Mouse (Mus musculus): Measurements from ENCODE around the gene Mcam. TPM values are rescaled to one million over a fixed set of nuclear protein-coding genes. Genes with fewer than 3 reads are reported as not detected.

Gene Mcam
- 23.9 TPM for polyA plus RNA-seq (2014; fragmentation: Illumina TruSeq; extraction: RNeasy Lipid Tissue Mini Kit (QIAGEN cat#74804))

GRCm38 (mm10) chr9:44134101-44134850 is at the start of gene Mcam:
TSS of gene Mcam (plus strand) at chr9:44134469.

GRCm38 (mm10) chr9:44101490-44101889 is 32.8 kb upstream of the Mcam start, which contains the start of gene Mfrp:
TSS of gene Mfrp (plus strand) at chr9:44101729.

GRCm38 (mm10) chr9:44107110-44107509 is 27.2 kb upstream of the Mcam start, which contains the start of gene C1qtnf5:
TSS of gene C1qtnf5 (plus strand) at chr9:44107245.

DNA sequence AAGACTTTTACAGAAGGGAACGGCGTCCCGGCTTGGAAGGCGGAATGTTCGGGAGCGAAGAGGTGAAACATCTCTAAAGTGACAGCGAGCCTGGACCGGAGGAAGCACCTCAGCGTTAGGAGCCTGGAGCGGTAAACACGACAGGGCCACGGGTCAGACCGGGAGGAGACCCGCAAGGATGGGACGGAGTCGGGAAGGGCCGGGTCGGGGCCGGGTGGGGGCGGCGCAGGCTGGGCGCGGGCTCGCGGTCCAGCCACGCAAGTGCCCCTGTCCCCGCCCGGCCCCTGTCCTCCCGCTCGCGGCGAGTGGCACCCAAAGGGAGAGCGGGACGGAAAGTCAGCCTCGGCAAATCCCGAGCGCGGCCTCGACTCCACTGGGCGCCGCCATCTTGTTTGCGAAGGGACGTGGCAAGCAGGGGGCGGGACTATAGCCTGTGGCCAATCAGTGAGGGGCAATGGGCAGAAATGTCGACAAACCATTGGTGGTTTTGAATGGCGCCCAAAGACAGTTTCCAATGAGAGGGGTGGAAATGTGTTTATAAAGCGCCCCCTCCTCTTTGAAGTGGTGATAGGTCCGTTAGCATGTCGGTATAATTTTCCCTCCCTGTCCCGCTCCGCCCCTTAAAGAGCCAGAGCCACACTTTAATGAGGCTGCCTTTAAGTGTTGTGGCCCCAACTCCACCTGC is 21.0 kb upstream of the Mcam start, which contains the start of the genes Gm49380 and Rnf26:
Gm49380 (minus strand) TSS at position 396 of the 685 bp plus-strand sequence.
Rnf26 (minus strand) TSS at position 413 of the 685 bp plus-strand sequence.

Other genes starting within 250 kb of the Mcam start
- 1.9 TPM for gene Thy1, start 91.1 kb upstream of the Mcam start, polyA plus RNA-seq (2014; fragmentation: Illumina TruSeq; extraction: RNeasy Lipid Tissue Mini Kit (QIAGEN cat#74804))
- 3.1 TPM for gene Usp2, start 67.4 kb upstream of the Mcam start, polyA plus RNA-seq (2014; fragmentation: Illumina TruSeq; extraction: RNeasy Lipid Tissue Mini Kit (QIAGEN cat#74804))
- gene Mfrp, start 32.7 kb upstream of the Mcam start, polyA plus RNA-seq (2014; fragmentation: Illumina TruSeq; extraction: RNeasy Lipid Tissue Mini Kit (QIAGEN cat#74804)), result not detected
- gene C1qtnf5, start 27.2 kb upstream of the Mcam start, polyA plus RNA-seq (2014; fragmentation: Illumina TruSeq; extraction: RNeasy Lipid Tissue Mini Kit (QIAGEN cat#74804)), result not detected
- gene Gm49380, start 21.0 kb upstream of the Mcam start, polyA plus RNA-seq (2014; fragmentation: Illumina TruSeq; extraction: RNeasy Lipid Tissue Mini Kit (QIAGEN cat#74804)), result 0.43 TPM
- 1.1 TPM for gene Rnf26, start 21.0 kb upstream of the Mcam start, polyA plus RNA-seq (2014; fragmentation: Illumina TruSeq; extraction: RNeasy Lipid Tissue Mini Kit (QIAGEN cat#74804))
- 36.8 TPM for gene Cbl, start 99.6 kb downstream of the Mcam start, polyA plus RNA-seq (2014; fragmentation: Illumina TruSeq; extraction: RNeasy Lipid Tissue Mini Kit (QIAGEN cat#74804))
- 4.9 TPM for gene Ccdc153, start 106.2 kb downstream of the Mcam start, polyA plus RNA-seq (2014; fragmentation: Illumina TruSeq; extraction: RNeasy Lipid Tissue Mini Kit (QIAGEN cat#74804))
- not detected for gene Pdzd3, start 117.0 kb downstream of the Mcam start, polyA plus RNA-seq (2014; fragmentation: Illumina TruSeq; extraction: RNeasy Lipid Tissue Mini Kit (QIAGEN cat#74804))
- gene Nlrx1, start 134.1 kb downstream of the Mcam start, polyA plus RNA-seq (2014; fragmentation: Illumina TruSeq; extraction: RNeasy Lipid Tissue Mini Kit (QIAGEN cat#74804)), result not detected
- gene Abcg4, start 154.1 kb downstream of the Mcam start, polyA plus RNA-seq (2014; fragmentation: Illumina TruSeq; extraction: RNeasy Lipid Tissue Mini Kit (QIAGEN cat#74804)), result 0.14 TPM
- gene Hinfp, start 171.2 kb downstream of the Mcam start, polyA plus RNA-seq (2014; fragmentation: Illumina TruSeq; extraction: RNeasy Lipid Tissue Mini Kit (QIAGEN cat#74804)), result 15.0 TPM
- gene C2cd2l, start 185.8 kb downstream of the Mcam start, polyA plus RNA-seq (2014; fragmentation: Illumina TruSeq; extraction: RNeasy Lipid Tissue Mini Kit (QIAGEN cat#74804)), result 0.63 TPM
- gene Dpagt1, start 191.6 kb downstream of the Mcam start, polyA plus RNA-seq (2014; fragmentation: Illumina TruSeq; extraction: RNeasy Lipid Tissue Mini Kit (QIAGEN cat#74804)), result 11.4 TPM
- gene H2afx, start 200.2 kb downstream of the Mcam start, polyA plus RNA-seq (2014; fragmentation: Illumina TruSeq; extraction: RNeasy Lipid Tissue Mini Kit (QIAGEN cat#74804)), result 9.2 TPM
- gene Hmbs, start 209.8 kb downstream of the Mcam start, polyA plus RNA-seq (2014; fragmentation: Illumina TruSeq; extraction: RNeasy Lipid Tissue Mini Kit (QIAGEN cat#74804)), result 26.6 TPM
- gene Vps11, start 227.2 kb downstream of the Mcam start, polyA plus RNA-seq (2014; fragmentation: Illumina TruSeq; extraction: RNeasy Lipid Tissue Mini Kit (QIAGEN cat#74804)), result 11.1 TPM
- 22.1 TPM for gene Hyou1, start 245.0 kb downstream of the Mcam start, polyA plus RNA-seq (2014; fragmentation: Illumina TruSeq; extraction: RNeasy Lipid Tissue Mini Kit (QIAGEN cat#74804))